Mouse (Mus musculus): ENCODE data around the gene Prss27. TPM values are rescaled to one million over a fixed set of nuclear protein-coding genes. Genes with fewer than 3 reads are reported as not detected.

Gene Prss27
- total RNA-seq, 4 experiments from 2014 or later = not detected

Small RNAs within 50 kb of the gene (microRNA-seq; reads per million reads assigned to microRNA genes)
- not detected for gene Gm27700

Other genes with a start within 250 kb of the Prss27 start
- gene Srrm2, start 247.6 kb upstream of the Prss27 start, total RNA-seq (2022) = 100 to 1,000 TPM; 152 to 180 (median 170) TPM
- gene Elob, start 209.0 kb upstream of the Prss27 start, total RNA-seq (2022) = 100 to 1,000 TPM; 403 to 511 (median 426) TPM
- not detected for gene Prss33, start 202.1 kb upstream of the Prss27 start, total RNA-seq (2022)
- gene Prss32, start 194.3 kb upstream of the Prss27 start, total RNA-seq (2022) = not detected
- gene Prss41, start 194.0 kb upstream of the Prss27 start, total RNA-seq (2022) = under 1 TPM in 2 of 4 experiments, not detected in 2; 0.68 to 0.85 TPM
- not detected for gene Prss21, start 170.1 kb upstream of the Prss27 start, total RNA-seq (2022)
- gene Dcpp1, start 157.3 kb upstream of the Prss27 start, total RNA-seq (2022) = not detected
- gene Dcpp2, start 157.3 kb upstream of the Prss27 start, total RNA-seq (2022) = not detected
- not detected for gene Dcpp3, start 120.7 kb upstream of the Prss27 start, total RNA-seq (2022)
- gene Sbp, start 96.5 kb upstream of the Prss27 start, total RNA-seq (2022) = not detected
- not detected for gene Sbpl, start 82.9 kb upstream of the Prss27 start, total RNA-seq (2022)
- gene Prss30, start 57.6 kb upstream of the Prss27 start, total RNA-seq (2022) = not detected
- gene Prss22, start 40.0 kb upstream of the Prss27 start, total RNA-seq (2022) = not detected
- gene Kctd5, start 35.3 kb downstream of the Prss27 start, total RNA-seq (2022) = 1 to 10 TPM; 5.8 to 8.0 (median 6.1) TPM
- gene Pdpk1, start 112.8 kb downstream of the Prss27 start, total RNA-seq (2022) = 10 to 100 TPM; 36.6 to 43.2 (median 39.8) TPM
- gene Amdhd2, start 125.6 kb downstream of the Prss27 start, total RNA-seq (2022) = 10 to 100 TPM in 2 of 4 experiments, 1 to 10 TPM in 2; 9.4 to 12.8 (median 10.3) TPM
- 100 to 1,000 TPM; 152 to 173 (median 158) TPM for gene Atp6v0c, start 131.6 kb downstream of the Prss27 start, total RNA-seq (2022)
- 1 to 10 TPM; 4.8 to 7.0 (median 5.8) TPM for gene Tbc1d24, start 167.4 kb downstream of the Prss27 start, total RNA-seq (2022)
- under 1 TPM; 0.19 to 0.53 (median 0.42) TPM for gene Ntn3, start 171.4 kb downstream of the Prss27 start, total RNA-seq (2022)
- 1 to 10 TPM; 1.1 to 1.5 (median 1.3) TPM for gene Tedc2, start 182.7 kb downstream of the Prss27 start, total RNA-seq (2022)
- gene Ccnf, start 213.3 kb downstream of the Prss27 start, total RNA-seq (2022) = under 1 TPM; 0.10 to 0.48 (median 0.32) TPM